Mouse (Mus musculus): ENCODE measurements around the gene Grin2d. TPM values are rescaled to one million over a fixed set of nuclear protein-coding genes. Genes with fewer than 3 reads are reported as not detected.

Grin2d gene
- total RNA-seq, 2 experiments from 2014 or later = 35.6 to 36.4 TPM

- intact Hi-C loops (cut with DNase I) = no loop called here
- peak; percentile 83 to 98 for DNase-seq (ENCODE audit: extremely low spot score in 1 of 2, low spot score in 2 of 2)
Observed at GRCm38 (mm10) chr7:45865925-45866910, 12.0 kb downstream of the Grin2d start.

- intact Hi-C loops (cut with DNase I) = no loop called here
- no peak for DNase-seq (ENCODE audit: extremely low spot score in 1 of 2, low spot score in 2 of 2)
Observed at GRCm38 (mm10) chr7:45864435-45864834, 13.7 kb downstream of the Grin2d start.

- DNase-seq (ENCODE audit: extremely low spot score in 1 of 2, low spot score in 2 of 2) = no peak
- intact Hi-C loops (cut with DNase I) = no loop called here
Observed at GRCm38 (mm10) chr7:45862804-45863203, 15.4 kb downstream of the Grin2d start.

GRCm38 (mm10) chr7:45859008-45859407 lies 19.2 kb downstream of the Grin2d start:
- intact Hi-C loops (cut with DNase I) = no loop called here

GRCm38 (mm10) chr7:45856950-45857901 lies 21.0 kb downstream of the Grin2d start:
- intact Hi-C loops (cut with DNase I) = no loop called here
- DNase-seq (ENCODE audit: extremely low spot score in 1 of 2, low spot score in 2 of 2) = peak in 1 of 2 experiments; percentile 62

More at GRCm38 (mm10) chr7:45859008-45859407, 19.2 kb downstream of the Grin2d start:
- DNase-seq (ENCODE audit: extremely low spot score in 1 of 2, low spot score in 2 of 2) = no peak

GRCm38 (mm10) chr7:45853089-45853488 lies 25.1 kb downstream of the Grin2d start:
- intact Hi-C loops (cut with DNase I) = no loop called here

GRCm38 (mm10) chr7:45850661-45851060 lies 27.5 kb downstream of the Grin2d start:
- intact Hi-C loops (cut with DNase I) = no loop called here

More at GRCm38 (mm10) chr7:45853089-45853488, 25.1 kb downstream of the Grin2d start:
- no peak for DNase-seq (ENCODE audit: extremely low spot score in 1 of 2, low spot score in 2 of 2)

GRCm38 (mm10) chr7:45848447-45849027 lies 29.6 kb downstream of the Grin2d start:
- intact Hi-C loops (cut with DNase I) = no loop called here
- no peak for DNase-seq (ENCODE audit: extremely low spot score in 1 of 2, low spot score in 2 of 2)

More at GRCm38 (mm10) chr7:45850661-45851060, 27.5 kb downstream of the Grin2d start:
- no peak for DNase-seq (ENCODE audit: extremely low spot score in 1 of 2, low spot score in 2 of 2)

- no peak for DNase-seq (ENCODE audit: extremely low spot score in 1 of 2, low spot score in 2 of 2)
- intact Hi-C loops (cut with DNase I) = no loop called here
Observed at GRCm38 (mm10) chr7:45842950-45843744, 35.0 kb downstream of the Grin2d start.

GRCm38 (mm10) chr7:45833924-45834323 lies 44.3 kb downstream of the Grin2d start:
- peak in 1 of 2 experiments; percentile 44 for DNase-seq (ENCODE audit: extremely low spot score in 1 of 2, low spot score in 2 of 2)
- intact Hi-C loops (cut with DNase I) = no loop called here

GRCm38 (mm10) chr7:45833148-45833790 lies 44.9 kb downstream of the Grin2d start:
- peak in 1 of 2 experiments; percentile 61 for DNase-seq (ENCODE audit: extremely low spot score in 1 of 2, low spot score in 2 of 2)
- intact Hi-C loops (cut with DNase I) = no loop called here

- intact Hi-C loops (cut with DNase I) = no loop called here
- no peak for DNase-seq (ENCODE audit: extremely low spot score in 1 of 2, low spot score in 2 of 2)
Observed at GRCm38 (mm10) chr7:45832428-45832827, 45.8 kb downstream of the Grin2d start.

- intact Hi-C loops (cut with DNase I) = no loop called here
- DNase-seq (ENCODE audit: extremely low spot score in 1 of 2, low spot score in 2 of 2) = no peak
Observed at GRCm38 (mm10) chr7:45831128-45831525, 47.1 kb downstream of the Grin2d start.

GRCm38 (mm10) chr7:45830427-45831127 lies 47.6 kb downstream of the Grin2d start, which contains the start of gene Grwd1:
TSS of gene Grwd1 (minus strand) at chr7:45830944.
- peak; percentile 84 to 88 for DNase-seq (ENCODE audit: extremely low spot score in 1 of 2, low spot score in 2 of 2)
- intact Hi-C loops (cut with DNase I) = no loop called here

GRCm38 (mm10) chr7:45826631-45827030 lies 51.5 kb downstream of the Grin2d start:
- intact Hi-C loops (cut with DNase I) = no loop called here
- DNase-seq (ENCODE audit: extremely low spot score in 1 of 2, low spot score in 2 of 2) = no peak

- DNase-seq (ENCODE audit: extremely low spot score in 1 of 2, low spot score in 2 of 2) = no peak
- intact Hi-C loops (cut with DNase I) = loop anchor here (5.0 kb wide), 1 partner anchor 328 kb away; no protein-coding TSS in a partner anchor
Observed at GRCm38 (mm10) chr7:45824598-45824997, 53.6 kb downstream of the Grin2d start, which contains the start of gene Kcnj14. TSS of gene Kcnj14 (minus strand) at chr7:45824782.

- intact Hi-C loops (cut with DNase I) = loop anchor here (5.0 kb wide), 1 partner anchor 331 kb away; no protein-coding TSS in a partner anchor
Observed at GRCm38 (mm10) chr7:45820913-45821312, 57.3 kb downstream of the Grin2d start.

More at GRCm38 (mm10) chr7:45820913-45821312, 57.3 kb downstream of the Grin2d start:
- no peak for DNase-seq (ENCODE audit: extremely low spot score in 1 of 2, low spot score in 2 of 2)

Data from left cerebral cortex, postnatal 10 days (tissue).